Mouse (Mus musculus): ENCODE data around the gene Apoh. TPM values are rescaled to one million over a fixed set of nuclear protein-coding genes. Genes with fewer than 3 reads are reported as not detected.

The Apoh gene
- polyA plus RNA-seq, 1 experiment from 2014 or later: 0.19 TPM

DNA sequence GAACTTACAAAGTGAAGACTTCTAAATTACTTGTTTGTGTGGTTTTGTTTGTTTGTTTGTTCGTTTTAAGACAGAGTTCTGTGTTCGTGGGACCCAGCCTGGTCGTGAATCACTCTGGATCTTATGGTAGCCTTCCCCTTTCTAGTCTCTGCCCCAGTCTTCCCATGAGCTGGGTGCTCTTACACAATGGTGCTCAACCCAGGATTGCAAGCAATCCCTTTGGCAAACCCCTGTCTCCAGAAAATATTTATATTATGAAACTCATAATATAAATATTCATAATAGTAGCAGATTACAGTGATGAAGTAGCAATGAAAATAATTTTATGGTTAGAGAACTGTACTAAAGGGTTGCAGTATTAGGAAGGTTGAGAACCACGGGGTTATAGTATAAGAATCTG is 12.9 kb downstream of the Apoh start:
- Histone ChIP-seq H3K27ac (ENCODE audit: low read depth, low read length) (no peak overlapping the region), H3K4me1 (replicated peaks; ENCODE audit: control insufficient read depth, insufficient read depth, low read length) (no peaks in the 10 kb centered on the region), H3K27me3 (ENCODE audit: control insufficient read depth, insufficient read depth, low read length) (no peaks in the 10 kb centered on the region), H3K4me3 (ENCODE audit: low read depth, low read length) (no peak overlapping the region), H3K4me2 (replicated peaks; ENCODE audit: low read depth, low read length) (no peak overlapping the region), H3K9me3 (ENCODE audit: control insufficient read depth, low read length) (no peaks in the 10 kb centered on the region), H3K36me3 (ENCODE audit: control insufficient read depth, insufficient read depth, low read length) (no peaks in the 10 kb centered on the region), H3K9ac (ENCODE audit: low read depth, low read length) (no peak overlapping the region)
- no peak for DNase-seq (ENCODE audit: low spot score)
- ATAC-seq (ENCODE audit: low FRiP score): no peak
- 86% methylated on average over 4 of the region's 4 CpGs for WGBS

DNA sequence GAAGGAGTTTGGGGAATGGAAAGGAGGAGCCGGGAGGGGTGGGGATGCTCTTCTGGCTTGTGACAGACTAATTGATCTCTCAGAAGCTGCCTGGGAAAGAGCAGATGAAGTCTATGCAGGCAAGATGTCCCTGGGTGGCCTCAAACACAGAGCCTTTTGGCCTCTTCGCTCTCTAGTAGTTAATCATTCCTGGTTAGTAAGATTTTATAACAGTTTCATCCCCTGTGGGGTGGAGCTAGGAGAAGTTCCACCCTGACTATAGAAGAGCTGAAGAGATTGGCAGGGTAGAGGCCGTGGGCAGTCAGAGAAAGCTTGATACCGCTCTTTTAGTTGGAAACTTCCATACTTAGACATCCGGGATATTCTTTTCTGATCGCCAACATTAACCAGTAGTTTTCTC is 15.8 kb downstream of the Apoh start:
- Histone ChIP-seq H3K36me3 (ENCODE audit: control insufficient read depth, insufficient read depth, low read length) (no peaks in the 10 kb centered on the region), H3K4me2 (replicated peaks; ENCODE audit: low read depth, low read length) (no peak overlapping the region), H3K4me1 (replicated peaks; ENCODE audit: control insufficient read depth, insufficient read depth, low read length) (no peaks in the 10 kb centered on the region), H3K27ac (ENCODE audit: low read depth, low read length) (no peak overlapping the region), H3K9ac (ENCODE audit: low read depth, low read length) (no peak overlapping the region), H3K27me3 (ENCODE audit: control insufficient read depth, insufficient read depth, low read length) (no peaks in the 10 kb centered on the region), H3K4me3 (ENCODE audit: low read depth, low read length) (no peak overlapping the region), H3K9me3 (ENCODE audit: control insufficient read depth, low read length) (no peaks in the 10 kb centered on the region)
- DNase-seq (ENCODE audit: low spot score) (no peak), ATAC-seq (ENCODE audit: low FRiP score) (no peak)
- WGBS: 79% methylated on average over 6 of the region's 6 CpGs

DNA sequence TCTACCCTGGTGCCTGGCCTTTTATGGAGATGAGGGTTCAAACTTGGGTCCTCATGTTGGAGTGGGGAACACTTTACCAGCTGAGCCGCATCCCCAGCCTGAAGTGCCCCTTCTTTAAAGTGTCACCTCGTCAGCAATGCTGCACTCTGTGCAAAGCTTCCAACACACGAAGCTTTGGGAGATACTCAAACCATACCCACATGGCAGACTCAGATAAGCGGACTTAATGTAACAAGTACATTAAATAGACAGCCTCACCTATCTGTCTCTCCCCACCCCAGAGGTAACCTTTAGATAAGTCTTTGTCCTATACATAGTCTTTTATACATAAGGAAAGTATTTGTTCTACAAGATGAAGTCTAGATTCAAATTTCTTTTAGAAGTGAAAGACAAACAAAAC is 17.8 kb downstream of the Apoh start:
- H3K4me3 ChIP-seq (ENCODE audit: low read depth, low read length): no peak overlapping the region
- no peaks in the 10 kb centered on the region for H3K36me3 ChIP-seq (ENCODE audit: control insufficient read depth, insufficient read depth, low read length)
- no peak overlapping the region for H3K27ac ChIP-seq (ENCODE audit: low read depth, low read length)
- WGBS: 92% methylated on average over 4 of the region's 4 CpGs
- no peaks in the 10 kb centered on the region for H3K9me3 ChIP-seq (ENCODE audit: control insufficient read depth, low read length)
- ATAC-seq (ENCODE audit: low FRiP score) (no peak), DNase-seq (ENCODE audit: low spot score) (no peak)
- no peaks in the 10 kb centered on the region for H3K4me1 ChIP-seq (replicated peaks; ENCODE audit: control insufficient read depth, insufficient read depth, low read length)
- H3K9ac ChIP-seq (ENCODE audit: low read depth, low read length): no peak overlapping the region
- H3K27me3 ChIP-seq (ENCODE audit: control insufficient read depth, insufficient read depth, low read length): no peaks in the 10 kb centered on the region
- H3K4me2 ChIP-seq (replicated peaks; ENCODE audit: low read depth, low read length): no peak overlapping the region

DNA sequence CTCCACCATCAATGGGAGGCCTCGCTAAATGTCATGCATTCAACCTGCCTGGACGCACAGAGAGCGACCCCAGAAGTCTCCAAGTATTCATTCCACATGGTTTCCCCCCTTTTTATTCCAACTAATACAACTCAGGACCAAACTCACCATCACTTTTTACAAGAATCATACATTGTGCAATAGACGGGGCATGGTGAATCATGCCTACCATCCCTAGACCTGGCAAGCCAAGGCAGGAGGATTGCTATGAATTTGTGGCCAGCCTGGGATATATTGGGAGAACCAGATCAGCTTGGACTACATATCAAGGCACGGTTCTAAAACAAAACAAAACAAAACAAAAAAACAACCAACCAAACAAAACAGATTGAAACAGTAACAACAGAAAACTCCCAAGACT is 19.8 kb downstream of the Apoh start:
- DNase-seq (ENCODE audit: low spot score) (no peak), ATAC-seq (ENCODE audit: low FRiP score) (no peak)
- no peak overlapping the region for H3K4me2 ChIP-seq (replicated peaks; ENCODE audit: low read depth, low read length)
- H3K9me3 ChIP-seq (ENCODE audit: control insufficient read depth, low read length): no peaks in the 10 kb centered on the region
- H3K4me3 ChIP-seq (ENCODE audit: low read depth, low read length): no peak overlapping the region
- H3K36me3 ChIP-seq (ENCODE audit: control insufficient read depth, insufficient read depth, low read length): no peaks in the 10 kb centered on the region
- 91% methylated on average over 5 of the region's 5 CpGs for whole genome bisulfite sequencing
- H3K9ac ChIP-seq (ENCODE audit: low read depth, low read length): no peak overlapping the region
- H3K27ac ChIP-seq (ENCODE audit: low read depth, low read length): no peak overlapping the region
- H3K4me1 ChIP-seq (replicated peaks; ENCODE audit: control insufficient read depth, insufficient read depth, low read length): no peaks in the 10 kb centered on the region
- H3K27me3 ChIP-seq (ENCODE audit: control insufficient read depth, insufficient read depth, low read length): no peaks in the 10 kb centered on the region

DNA sequence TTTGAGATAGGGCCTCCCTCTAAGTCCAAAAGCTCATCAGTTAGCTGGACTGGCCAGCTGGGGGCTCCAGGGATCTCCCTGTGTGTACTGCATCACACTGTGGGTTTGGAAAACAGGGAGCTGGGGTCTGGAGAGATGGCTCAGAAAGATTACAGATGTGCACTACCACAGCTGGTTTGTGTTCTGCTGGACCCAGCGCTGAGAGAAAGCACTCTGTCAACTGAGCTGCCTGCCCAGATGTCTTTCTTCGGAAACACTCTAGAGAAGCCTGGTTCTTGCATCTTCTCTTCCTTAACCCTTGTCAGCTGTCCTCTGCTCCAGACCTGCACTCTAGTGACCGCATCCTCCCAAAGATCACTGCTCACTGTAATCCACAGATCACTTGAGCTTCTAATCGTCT is 20.8 kb downstream of the Apoh start:
- H3K27me3 ChIP-seq (ENCODE audit: control insufficient read depth, insufficient read depth, low read length): no peaks in the 10 kb centered on the region
- no peak overlapping the region for H3K4me2 ChIP-seq (replicated peaks; ENCODE audit: low read depth, low read length)
- H3K4me1 ChIP-seq (replicated peaks; ENCODE audit: control insufficient read depth, insufficient read depth, low read length): no peaks in the 10 kb centered on the region
- no peaks in the 10 kb centered on the region for H3K9me3 ChIP-seq (ENCODE audit: control insufficient read depth, low read length)
- H3K9ac ChIP-seq (ENCODE audit: low read depth, low read length): no peak overlapping the region
- WGBS: 87% methylated on average over 4 of the region's 4 CpGs
- H3K36me3 ChIP-seq (ENCODE audit: control insufficient read depth, insufficient read depth, low read length): no peaks in the 10 kb centered on the region
- H3K27ac ChIP-seq (ENCODE audit: low read depth, low read length): no peak overlapping the region
- DNase-seq (ENCODE audit: low spot score) (no peak), ATAC-seq (ENCODE audit: low FRiP score) (no peak)
- no peak overlapping the region for H3K4me3 ChIP-seq (ENCODE audit: low read depth, low read length)

DNA sequence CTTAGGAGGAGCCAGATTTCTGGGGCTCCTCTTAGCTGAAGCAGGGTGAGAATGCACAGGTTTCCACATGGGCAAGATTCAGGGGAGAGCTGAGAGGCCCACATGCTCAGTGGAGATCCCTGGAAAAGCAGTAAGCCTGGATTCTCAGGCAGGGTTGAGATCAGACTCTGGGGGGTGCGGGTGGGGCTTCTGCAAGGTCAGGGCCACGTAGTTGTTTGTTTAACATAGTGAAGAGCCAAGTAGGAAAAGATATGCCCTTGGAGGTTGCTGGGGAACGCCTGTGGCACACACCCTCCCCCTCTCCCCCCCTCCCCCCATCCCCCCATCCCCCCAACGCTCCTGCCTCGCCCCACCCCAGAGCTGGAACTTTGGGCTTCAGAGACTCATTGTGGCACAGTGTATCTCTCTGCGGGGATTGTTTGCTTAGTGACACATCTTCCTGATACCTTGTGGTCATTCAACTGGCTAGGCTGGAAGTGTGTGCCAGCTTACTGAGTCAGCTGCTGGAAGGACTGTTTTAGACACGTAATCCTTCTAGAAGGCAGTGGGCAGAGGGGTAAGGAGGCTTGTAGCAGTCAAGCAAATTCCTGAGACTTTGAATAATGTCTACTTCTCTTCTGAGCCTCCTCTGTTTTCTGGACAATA is 21.9 kb downstream of the Apoh start:
- no peaks in the 10 kb centered on the region for H3K27me3 ChIP-seq (ENCODE audit: control insufficient read depth, insufficient read depth, low read length)

DNA sequence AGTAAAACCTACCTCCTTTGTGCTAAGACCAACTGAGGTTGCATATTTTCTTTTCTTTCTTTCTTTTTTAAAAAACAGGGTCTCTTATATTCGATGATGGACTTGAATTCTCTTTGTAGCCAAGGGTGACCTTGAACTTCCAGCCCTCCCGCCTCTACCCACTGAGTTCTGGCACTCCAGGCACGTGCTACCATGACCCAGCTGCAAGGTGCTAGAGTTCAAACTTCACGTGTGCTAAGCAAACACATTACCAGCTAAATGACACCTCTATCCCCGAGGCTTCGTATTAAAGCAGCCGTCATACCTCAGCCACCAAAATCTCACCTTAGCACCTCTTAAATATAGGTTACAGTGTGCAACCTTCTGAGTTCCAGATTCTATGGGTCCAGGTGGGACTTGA is 22.4 kb downstream of the Apoh start:
- H3K4me2 ChIP-seq (replicated peaks; ENCODE audit: low read depth, low read length): no peak overlapping the region
- H3K4me3 ChIP-seq (ENCODE audit: low read depth, low read length): no peak overlapping the region
- no peak for DNase-seq (ENCODE audit: low spot score)
- 73% methylated on average over 7 of the region's 7 CpGs for WGBS
- no peak for ATAC-seq (ENCODE audit: low FRiP score)
- H3K27me3 ChIP-seq (ENCODE audit: control insufficient read depth, insufficient read depth, low read length): no peaks in the 10 kb centered on the region
- H3K9ac ChIP-seq (ENCODE audit: low read depth, low read length): no peak overlapping the region
- no peaks in the 10 kb centered on the region for H3K4me1 ChIP-seq (replicated peaks; ENCODE audit: control insufficient read depth, insufficient read depth, low read length)
- no peak overlapping the region for H3K27ac ChIP-seq (ENCODE audit: low read depth, low read length)
- no peaks in the 10 kb centered on the region for H3K36me3 ChIP-seq (ENCODE audit: control insufficient read depth, insufficient read depth, low read length)
- no peaks in the 10 kb centered on the region for H3K9me3 ChIP-seq (ENCODE audit: control insufficient read depth, low read length)

More for the DNA sequence above, 21.9 kb downstream of the Apoh start:
- DNase-seq (ENCODE audit: low spot score) (no peak), ATAC-seq (ENCODE audit: low FRiP score) (no peak)
- H3K9me3 ChIP-seq (ENCODE audit: control insufficient read depth, low read length): no peaks in the 10 kb centered on the region
- 64% methylated on average over 5 of the region's 7 CpGs for WGBS
- H3K9ac ChIP-seq (ENCODE audit: low read depth, low read length): no peak overlapping the region
- no peaks in the 10 kb centered on the region for H3K36me3 ChIP-seq (ENCODE audit: control insufficient read depth, insufficient read depth, low read length)
- H3K27ac ChIP-seq (ENCODE audit: low read depth, low read length): no peak overlapping the region
- no peak overlapping the region for H3K4me2 ChIP-seq (replicated peaks; ENCODE audit: low read depth, low read length)
- no peaks in the 10 kb centered on the region for H3K4me1 ChIP-seq (replicated peaks; ENCODE audit: control insufficient read depth, insufficient read depth, low read length)
- H3K4me3 ChIP-seq (ENCODE audit: low read depth, low read length): no peak overlapping the region

DNA sequence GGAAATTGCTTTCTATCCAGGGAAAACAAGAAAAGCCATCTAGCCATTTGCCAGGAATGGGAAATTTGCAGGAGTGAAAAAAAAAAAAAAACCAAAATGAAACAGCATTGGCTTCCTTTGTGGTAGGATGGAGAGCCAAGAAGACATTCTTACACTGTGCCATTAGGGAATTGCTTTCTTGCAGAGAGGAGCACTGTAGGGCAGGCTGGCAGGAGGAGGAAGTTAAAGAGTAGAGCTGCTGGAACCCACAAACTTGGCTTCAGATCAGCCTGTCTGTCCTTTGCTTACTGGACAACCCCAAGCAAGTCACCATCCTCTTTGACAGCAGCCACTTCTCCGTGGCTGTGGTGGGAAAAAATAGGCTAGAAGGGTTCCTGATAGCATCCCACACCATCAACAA is 23.9 kb downstream of the Apoh start:
- 77% methylated on average over 1 of the region's 1 CpGs for WGBS
- no peak overlapping the region for H3K4me2 ChIP-seq (replicated peaks; ENCODE audit: low read depth, low read length)

DNA sequence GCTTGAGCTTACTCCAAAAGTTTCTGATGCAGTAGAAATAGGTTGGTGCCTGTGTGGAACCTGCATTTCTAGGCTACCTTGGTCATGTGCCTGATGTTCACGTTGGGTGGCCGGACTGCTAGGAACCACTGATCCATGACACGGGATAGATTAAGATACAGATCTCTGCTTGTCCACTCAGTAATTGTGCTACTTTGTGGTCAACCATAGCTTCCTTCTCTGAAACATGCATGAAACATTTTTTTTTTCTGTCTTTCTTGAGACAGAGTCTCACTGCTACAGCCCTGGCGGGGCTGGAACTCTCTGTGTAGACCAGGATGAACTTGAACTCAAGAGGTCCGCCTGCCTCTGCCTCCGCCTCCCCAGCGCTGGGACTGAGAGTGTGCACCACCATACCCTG is 33.7 kb downstream of the Apoh start:
- 91% methylated on average over 7 of the region's 7 CpGs for WGBS
- Histone ChIP-seq H3K27ac (ENCODE audit: low read depth, low read length) (no peak overlapping the region), H3K4me1 (replicated peaks; ENCODE audit: control insufficient read depth, insufficient read depth, low read length) (no peaks in the 10 kb centered on the region), H3K4me2 (replicated peaks; ENCODE audit: low read depth, low read length) (no peak overlapping the region), H3K9ac (ENCODE audit: low read depth, low read length) (no peak overlapping the region), H3K4me3 (ENCODE audit: low read depth, low read length) (no peak overlapping the region), H3K27me3 (ENCODE audit: control insufficient read depth, insufficient read depth, low read length) (no peaks in the 10 kb centered on the region), H3K36me3 (ENCODE audit: control insufficient read depth, insufficient read depth, low read length) (no peaks in the 10 kb centered on the region), H3K9me3 (ENCODE audit: control insufficient read depth, low read length) (no peaks in the 10 kb centered on the region)
- ATAC-seq (ENCODE audit: low FRiP score): no peak
- no peak for DNase-seq (ENCODE audit: low spot score)

More for the DNA sequence above, 23.9 kb downstream of the Apoh start:
- ATAC-seq (ENCODE audit: low FRiP score): no peak
- H3K4me1 ChIP-seq (replicated peaks; ENCODE audit: control insufficient read depth, insufficient read depth, low read length): no peaks in the 10 kb centered on the region
- H3K9ac ChIP-seq (ENCODE audit: low read depth, low read length): no peak overlapping the region
- no peaks in the 10 kb centered on the region for H3K27me3 ChIP-seq (ENCODE audit: control insufficient read depth, insufficient read depth, low read length)
- no peaks in the 10 kb centered on the region for H3K36me3 ChIP-seq (ENCODE audit: control insufficient read depth, insufficient read depth, low read length)
- H3K9me3 ChIP-seq (ENCODE audit: control insufficient read depth, low read length): no peaks in the 10 kb centered on the region
- no peak overlapping the region for H3K27ac ChIP-seq (ENCODE audit: low read depth, low read length)
- DNase-seq (ENCODE audit: low spot score): no peak
- H3K4me3 ChIP-seq (ENCODE audit: low read depth, low read length): no peak overlapping the region

All from hindbrain, embryonic 11.5 days (tissue).